Mouse (Mus musculus) adrenal gland, postnatal 4 days (tissue): ENCODE data around the gene Rtn4rl1. TPM values are rescaled to one million over a fixed set of nuclear protein-coding genes. Genes with fewer than 3 reads are reported as not detected.
A peak's percentile ranks its signal among the peaks of the same experiment; 100 is the strongest.
"Not testable (repeated sequence)": the region's sequence is repeated elsewhere in the genome, so short reads cannot be mapped to it uniquely, and the experiment has no call there.

Source experiments
- DNase-seq, 2 experiments: peaks; one replicate each; pipeline ENCODE4 v3.0.0; 2021 to 2022; ENCODE audit warnings: low spot score in 2 of 2, mixed read lengths in 2 of 2
- total RNA-seq, 2 experiments: library from RNA; stranded (reverse); gene quantifications; 2 replicates each; pipeline ENCODE4 v1.2.3; 2021

Gene Rtn4rl1
- total RNA-seq, 2 experiments from 2014 or later, result 33.3 to 33.8 TPM

DNA sequence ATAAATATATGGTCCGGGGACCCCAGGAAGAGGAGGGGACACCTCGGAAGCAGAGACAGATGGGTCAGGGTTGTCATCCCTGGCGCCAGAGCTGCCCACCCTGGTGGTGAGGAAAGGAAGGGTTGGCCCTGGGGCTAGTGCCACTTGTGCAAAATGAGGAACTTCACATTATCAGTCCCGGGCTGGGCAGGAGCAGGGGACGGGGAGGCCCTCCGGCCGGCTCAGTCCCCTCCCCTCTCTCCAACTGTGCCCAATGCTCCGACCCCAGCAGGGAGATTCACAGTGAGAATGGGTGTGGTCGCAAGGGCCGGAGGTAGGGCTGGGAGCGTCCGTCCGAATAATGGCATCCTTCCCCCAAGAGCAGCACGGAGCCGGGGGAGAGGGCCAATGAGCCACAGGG lies 28.8 kb upstream of the Rtn4rl1 start:
- DNase-seq, result no peak

DNA sequence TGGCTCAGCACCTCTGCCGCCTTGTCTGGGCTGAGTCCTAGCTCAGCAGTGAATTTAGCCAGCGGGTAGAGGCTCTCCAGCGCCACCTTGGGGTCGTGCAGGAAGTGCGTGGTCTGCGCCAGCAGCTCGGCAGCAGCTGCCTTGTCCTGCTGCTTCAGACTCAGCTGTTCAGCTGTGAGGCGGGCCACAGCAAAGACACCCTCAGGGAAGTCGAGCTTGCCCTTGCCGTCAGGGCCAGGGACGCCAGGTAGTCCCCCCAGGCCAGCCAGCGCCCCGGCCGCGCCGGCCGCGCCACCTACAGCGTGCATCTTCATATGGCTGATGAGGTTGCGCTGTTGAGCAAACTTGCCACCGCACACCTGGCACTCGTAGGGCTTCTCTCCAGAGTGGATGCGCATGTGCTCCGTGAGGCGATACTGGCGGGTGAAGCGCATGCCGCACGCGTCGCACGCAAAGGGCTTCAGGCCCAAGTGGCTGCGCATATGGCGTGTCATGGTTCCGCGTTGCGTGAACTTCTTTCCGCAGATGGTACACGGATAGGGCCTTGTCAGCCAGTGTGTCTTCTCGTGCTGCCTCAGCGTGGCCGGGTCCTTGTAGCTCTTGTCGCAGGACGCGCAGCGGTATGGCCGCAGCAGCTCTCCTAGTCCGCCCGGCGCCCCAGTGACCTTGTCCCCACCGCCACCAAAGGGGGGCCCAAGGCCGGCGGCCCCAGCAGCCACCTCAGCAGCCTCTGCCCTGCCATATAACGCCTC lies 28.0 kb upstream of the Rtn4rl1 start:
- peak; percentile 63 for DNase-seq

DNA sequence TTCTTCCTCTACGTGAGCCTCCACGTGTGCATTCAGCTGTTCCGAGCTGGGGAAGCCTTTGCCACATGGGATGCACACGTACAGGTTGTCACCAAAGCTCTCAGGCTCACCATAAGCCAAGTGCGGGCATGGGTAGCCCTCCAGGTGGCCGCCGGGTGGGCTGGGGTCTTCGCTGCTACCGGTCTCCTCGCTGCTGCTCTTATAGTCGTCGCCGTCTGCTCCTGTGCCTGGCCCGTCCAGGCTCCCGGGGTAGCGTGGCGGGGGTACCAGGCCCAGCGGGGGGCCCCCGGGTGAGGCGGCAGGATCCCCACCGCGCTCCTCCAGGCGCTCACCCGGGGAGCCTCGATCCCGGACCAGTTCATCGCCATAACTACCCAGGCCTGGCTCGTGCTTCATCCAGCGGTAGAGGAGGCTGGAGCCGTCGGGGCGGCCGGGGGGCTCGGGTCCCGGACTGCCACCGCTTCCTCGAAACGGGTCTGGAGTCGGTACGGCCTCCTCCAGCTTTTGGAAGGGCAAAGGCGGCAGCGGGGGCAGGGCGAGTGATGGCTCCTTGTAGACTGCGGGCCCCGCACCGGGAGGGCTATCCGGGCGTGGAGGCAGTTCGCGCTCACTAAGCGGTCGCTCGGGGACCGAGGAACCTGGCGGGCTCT lies 27.3 kb upstream of the Rtn4rl1 start:
- DNase-seq, result no peak

DNA sequence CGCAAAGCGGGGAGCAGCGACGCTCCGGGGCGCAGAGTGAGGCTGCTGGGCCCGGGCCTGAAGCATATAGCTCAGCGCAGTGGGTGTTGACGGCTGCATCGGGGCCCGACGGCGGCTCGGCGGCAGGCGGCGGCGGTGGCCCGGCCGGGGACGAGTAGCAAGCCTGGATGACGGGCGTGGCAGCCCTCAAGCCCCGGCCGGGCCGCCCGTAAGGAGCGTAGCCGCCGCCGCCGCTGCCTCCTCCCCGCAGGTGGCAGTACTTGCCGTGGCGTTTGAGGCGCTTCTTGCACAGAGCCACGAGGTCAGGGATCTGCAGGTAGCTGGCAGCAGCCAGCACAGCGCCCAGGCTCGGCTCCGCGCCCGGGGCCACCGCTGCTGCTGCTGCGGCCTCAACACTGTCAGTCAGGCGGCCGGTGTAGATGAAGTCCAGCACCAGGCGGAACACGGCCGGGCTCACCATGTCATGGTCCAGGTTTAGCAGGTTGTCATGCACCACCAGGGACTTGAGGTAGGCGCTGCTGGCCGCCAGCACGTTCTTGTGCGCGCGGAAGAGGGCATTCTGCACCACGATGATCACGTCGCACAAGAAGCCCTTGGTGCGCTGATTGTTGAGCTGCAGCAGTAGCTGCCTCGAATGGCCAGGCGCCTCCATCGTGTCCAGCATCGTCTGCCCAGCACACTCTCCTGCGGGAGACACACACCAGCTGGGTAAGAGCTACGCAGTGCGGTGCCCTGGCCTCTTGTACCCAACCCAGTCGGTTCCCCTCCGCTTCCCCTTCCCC lies 26.5 kb upstream of the Rtn4rl1 start:
- DNase-seq, result no peak

DNA sequence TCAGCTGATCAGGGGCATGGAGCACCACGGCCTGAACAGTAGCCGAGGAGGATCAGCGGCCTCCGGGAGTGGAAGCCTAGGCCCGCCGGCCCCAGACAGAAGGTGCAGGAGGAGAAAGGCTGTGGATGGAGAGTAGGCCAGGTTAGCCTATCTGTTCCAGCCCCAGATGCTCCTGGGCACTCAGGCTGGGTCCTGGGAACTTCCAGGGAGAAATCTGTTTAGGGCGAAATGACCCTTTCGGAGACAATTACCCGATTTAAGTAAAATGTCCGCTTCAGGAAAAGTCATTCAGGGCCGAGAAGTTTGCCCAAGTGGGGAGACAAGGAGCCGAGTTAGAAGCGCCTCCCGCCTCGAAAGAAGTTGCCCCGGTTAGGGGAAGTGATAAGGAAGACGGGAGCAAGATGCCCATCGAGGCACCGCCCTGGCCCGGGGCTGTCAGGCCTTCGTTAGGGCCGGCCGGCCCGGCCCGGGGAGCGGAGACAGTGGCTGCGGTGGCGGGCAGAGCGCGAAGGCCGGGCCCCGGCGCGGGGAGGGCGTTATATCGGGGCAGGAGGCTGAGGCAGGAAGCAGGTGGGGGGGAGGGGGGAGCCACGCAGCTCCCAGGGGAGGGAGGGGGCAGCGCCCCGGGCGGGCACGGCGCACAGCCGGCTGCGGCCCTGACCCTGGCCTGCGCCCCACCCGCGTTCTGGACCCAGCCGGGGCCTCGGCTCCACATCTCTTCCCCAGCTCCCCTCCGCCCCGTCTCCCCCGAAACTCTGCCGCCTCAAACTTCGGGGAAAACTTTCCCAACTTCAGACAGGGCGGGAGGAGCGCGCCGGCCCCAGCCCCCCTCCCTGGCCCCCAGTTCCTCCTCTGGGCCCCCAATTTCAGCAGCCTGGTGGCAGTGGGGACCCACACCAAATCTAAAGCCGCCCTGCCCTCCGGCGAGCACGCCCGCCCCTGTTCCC lies 25.7 kb upstream of the Rtn4rl1 start:
- peak in 1 of 2 experiments; percentile 4 for DNase-seq

DNA sequence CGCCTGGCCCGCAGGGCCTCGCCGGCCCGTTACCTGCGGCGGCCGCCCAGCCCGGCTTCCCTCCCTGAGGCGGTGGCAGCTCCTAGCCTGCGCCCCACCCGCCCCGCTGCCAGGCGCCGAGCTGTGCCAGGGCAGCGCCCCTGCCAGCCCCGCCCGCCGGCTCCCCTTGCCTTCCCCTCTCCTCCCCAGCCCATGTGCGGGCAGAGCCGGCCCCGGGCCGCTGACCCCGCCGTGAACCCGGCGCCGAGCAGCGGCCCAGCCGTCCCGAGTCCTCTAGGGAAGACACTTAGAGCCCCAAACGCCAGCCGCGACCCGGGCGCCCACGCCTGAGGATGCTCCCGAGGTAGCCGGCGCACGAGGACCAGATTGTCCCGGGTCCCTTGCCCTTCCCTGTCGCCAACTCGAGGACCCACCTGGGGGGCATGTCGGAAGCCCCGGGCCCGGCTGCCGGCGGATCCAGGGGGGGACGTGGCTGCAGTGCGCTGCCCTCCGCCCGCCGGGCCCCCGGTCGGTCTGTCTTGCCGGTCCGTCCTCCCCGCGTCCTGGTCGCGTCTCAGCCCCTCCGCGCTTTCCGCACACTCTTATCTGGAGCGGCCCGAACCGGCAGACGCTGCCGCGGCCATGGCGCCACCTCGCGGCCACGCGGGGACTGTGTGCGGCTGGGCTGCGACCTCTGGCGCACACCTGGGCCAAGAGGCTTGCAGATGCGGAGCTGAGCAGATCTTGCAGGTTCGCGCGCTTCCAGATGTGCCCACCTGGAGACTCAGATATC lies 24.8 kb upstream of the Rtn4rl1 start:
- DNase-seq, result peak; percentile 72 to 78

DNA sequence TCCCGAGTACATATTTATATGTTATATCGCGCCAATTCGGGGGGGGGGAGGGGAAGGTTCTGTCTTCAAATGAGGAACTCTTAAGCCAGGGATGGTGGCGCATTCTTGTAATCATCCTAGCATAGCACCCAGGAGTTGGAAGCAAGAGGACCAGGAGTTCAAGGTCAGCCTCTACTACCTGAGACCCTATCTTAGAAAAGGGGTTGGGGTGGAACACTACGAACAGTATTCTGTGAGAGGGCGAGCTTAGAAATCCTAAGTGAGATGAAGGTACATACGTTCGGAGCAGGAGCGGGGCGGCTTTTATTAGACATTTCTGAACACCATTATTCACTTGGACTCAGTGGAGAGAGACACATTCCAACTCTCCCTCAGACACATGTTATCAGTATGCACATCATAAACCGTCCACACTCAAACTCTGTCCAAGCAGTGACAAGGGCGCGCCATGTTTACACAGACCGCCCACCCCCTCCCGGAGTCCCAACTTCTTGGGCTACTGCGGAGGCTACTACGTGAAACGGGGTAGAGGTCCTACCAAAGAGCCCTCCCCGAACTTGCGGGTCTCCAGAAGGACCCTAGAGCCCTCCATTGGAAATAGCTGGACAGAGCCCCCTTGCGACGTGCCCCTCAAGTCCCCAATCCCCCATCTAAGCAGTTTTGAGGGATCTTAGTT lies 24.0 kb upstream of the Rtn4rl1 start, which contains the start of gene Hic1:
Hic1 (minus strand) TSS at position 115 of the 676 bp plus-strand sequence.
- DNase-seq, result no peak

DNA sequence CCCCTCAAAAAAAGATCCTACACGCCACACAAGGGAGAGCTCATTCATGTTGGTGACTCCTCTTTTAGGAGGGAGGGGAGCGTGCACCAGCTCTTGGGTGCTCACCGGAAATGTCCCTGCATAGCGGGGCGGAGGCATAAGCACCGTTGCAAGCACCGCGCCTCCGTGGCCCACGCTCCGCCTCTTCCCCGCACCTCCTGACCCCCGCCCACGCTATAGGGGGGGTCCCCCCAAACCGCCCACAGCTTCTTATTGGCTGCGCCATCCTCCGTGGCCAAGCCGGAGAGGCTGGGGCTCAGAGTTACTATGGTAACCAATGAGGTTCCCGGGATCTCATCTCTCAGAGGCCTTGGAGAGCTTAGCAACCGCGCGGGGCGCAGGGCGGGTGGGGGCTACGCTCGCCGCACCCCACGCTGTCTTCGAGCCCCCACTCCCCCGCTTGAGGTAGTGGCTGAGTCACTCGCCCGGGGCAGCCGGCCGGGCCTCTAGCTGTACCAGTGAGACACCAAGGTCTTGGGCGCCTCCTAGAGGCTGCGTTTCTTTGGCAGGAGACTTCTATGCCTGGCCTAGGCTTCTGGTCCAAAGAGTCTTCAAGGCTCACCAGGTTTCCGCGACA lies 23.3 kb upstream of the Rtn4rl1 start:
- DNase-seq, result peak; percentile 68 to 82

DNA sequence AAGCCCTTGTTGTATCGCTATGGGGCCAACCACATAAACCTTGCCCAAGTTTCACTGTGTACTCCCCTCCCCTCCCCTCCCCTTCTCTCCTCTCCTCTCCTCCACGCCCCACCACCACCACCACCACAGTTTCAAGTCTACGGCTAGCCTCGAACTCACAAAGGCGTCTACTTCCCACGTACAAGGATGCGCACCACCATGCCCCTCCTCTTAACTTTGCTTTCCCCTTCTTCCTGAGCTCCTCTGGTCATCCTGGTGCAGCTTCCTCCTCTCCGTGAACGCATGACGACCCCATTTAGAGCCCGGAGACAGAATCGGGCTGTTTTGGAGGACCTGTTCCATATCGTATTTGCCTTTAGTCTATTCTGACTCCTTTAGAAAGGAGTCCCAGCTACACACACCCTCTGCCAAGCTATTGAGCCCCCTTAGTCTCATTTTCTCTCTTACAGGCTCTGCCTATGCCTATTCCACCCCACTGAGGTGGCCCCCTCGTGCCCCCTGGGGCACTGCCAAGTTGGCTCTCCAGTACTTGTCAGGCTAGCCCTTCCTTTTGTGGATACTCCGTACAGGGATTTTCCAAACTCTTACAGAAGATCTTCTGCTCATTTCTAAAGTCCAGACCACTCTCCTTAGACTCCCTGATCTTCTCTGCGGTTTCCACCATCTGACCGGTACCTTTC lies 22.3 kb upstream of the Rtn4rl1 start:
- DNase-seq, result no peak

DNA sequence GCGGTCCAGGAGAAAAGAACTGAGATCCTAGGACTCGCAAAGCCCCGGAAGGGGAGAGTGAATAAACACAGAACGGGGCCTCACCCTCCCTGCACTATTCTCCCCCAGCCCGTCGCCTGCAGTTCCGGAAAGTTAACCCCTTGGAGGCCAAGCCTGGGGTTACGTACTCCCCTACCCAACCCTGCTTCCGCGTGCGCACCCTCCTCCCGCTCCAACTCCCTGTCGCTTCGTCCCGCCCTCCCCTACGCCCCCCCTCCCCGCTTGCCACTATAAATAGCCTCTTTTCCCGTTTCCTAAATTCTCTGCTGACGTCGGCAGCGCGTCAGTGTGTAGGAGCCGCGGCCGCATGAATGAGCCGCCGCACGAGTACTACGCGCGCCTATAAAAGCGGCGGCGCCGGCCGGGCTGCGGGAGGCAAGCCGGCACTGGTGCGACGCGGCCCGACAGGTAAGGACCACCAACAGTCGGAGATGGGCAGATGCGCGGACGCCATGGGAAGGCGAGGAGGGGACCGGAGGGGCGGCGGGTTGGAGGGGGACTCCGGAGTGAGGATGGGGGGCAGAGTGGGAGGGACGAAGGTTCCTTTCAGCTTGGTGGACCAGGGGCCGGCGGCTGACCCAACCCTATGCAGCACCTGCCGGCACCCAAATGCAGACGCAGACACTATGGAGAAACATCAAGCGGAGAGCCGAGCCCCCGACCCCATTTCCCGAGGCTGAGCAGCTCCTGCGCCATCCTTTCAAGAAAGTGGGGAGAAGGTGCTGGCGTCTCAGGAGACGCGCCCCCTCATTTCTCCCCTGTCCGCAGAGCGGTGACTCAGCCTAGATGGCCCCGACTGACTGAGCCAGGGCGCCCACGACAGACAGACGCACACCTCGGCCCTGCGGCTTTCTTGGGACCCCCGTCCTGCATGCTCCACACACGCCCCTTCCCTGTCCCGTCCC lies 21.2 kb upstream of the Rtn4rl1 start:
- no peak for DNase-seq

DNA sequence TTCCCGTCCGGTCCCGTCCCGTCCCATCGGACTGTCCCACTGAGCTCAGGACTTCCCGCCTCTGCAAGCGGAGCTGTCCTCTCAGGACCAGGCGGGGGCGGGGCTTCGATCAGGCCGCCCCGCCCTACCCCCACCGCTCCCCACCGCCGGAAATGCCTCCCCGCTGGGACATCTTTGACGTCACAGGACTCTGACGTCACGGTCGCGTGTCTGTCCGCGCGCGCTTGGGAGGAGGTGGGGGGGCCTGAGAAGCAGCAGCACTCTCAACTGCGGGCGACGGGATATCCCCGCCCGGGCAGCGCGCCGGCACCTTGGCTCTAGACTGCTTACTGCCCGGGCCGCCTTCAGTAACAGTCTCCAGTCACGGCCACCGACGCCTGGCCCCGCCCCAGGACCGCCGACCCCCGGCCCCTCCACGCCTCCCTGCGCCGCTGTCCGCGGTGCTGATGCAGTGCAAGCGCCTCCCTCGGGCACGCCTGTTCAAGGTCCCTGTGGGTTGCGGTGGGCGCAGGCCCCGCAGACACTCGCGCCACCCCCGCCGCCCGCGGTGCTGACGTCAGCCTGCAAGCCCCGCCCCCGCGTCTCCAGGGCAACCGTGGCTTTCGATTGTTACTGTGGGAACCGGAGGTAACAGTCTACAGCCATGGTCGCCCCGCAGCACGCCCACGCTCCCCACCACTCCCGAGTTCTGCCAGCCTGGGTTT lies 20.3 kb upstream of the Rtn4rl1 start:
- peak; percentile 76 to 83 for DNase-seq

DNA sequence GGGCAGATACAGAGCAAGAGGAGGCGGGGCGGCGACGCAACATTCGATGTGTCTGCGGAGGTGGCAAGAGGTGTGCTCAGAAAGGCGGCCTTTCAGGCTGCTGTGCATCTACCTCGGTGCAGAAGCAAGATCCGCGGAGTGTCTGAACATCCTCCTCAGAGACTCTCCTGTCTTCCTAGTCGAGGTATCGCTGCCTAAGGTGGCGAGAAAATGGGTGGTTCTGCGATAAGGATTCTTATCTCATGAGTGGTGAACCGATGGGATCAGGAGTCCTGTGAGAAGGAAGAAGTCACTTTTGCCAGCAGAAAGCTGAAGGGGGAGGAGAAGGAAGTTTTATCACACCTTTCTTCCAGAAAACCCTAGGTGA lies 19.8 kb upstream of the Rtn4rl1 start:
- no peak for DNase-seq

DNA sequence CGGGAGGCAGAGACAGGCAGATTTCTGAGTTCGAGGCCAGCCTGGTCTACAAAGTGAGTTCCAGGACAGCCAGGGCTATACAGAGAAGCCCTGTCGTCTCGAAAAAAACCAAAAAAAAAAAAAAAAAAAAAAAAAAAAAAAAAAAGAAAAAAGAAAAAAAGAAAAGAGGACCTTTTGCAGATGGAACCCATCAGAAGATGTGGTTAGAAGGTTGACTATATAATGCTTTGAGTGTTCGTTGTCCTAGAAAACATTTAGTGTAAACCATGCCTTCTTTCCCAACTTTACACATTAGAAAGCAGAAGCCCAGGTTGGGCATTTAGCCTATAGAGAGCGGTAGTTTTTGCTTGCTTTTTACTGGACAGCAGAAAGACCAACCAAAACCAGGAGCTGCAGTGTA lies 19.0 kb upstream of the Rtn4rl1 start:
- not testable (repeated sequence) for DNase-seq

DNA sequence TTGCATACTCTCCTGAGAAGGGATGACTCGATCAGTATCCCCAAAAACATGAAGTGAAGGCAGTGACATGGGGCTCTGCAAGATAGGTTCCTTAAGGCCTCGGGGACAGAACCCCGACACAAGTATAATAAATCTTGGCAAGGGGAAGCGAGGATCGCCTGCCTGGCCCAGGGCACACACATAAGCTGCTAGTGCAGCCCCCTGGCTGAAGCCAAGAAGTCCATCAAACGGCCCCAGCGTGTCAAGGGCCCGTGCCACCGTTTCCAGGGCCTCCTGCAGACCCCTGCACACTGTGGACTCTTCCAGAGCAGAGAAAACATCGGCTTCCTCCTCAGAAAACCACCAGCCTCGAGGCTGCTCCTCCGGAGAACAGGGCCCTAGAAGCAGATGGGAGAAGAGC lies 15.6 kb upstream of the Rtn4rl1 start:
- DNase-seq, result no peak

DNA sequence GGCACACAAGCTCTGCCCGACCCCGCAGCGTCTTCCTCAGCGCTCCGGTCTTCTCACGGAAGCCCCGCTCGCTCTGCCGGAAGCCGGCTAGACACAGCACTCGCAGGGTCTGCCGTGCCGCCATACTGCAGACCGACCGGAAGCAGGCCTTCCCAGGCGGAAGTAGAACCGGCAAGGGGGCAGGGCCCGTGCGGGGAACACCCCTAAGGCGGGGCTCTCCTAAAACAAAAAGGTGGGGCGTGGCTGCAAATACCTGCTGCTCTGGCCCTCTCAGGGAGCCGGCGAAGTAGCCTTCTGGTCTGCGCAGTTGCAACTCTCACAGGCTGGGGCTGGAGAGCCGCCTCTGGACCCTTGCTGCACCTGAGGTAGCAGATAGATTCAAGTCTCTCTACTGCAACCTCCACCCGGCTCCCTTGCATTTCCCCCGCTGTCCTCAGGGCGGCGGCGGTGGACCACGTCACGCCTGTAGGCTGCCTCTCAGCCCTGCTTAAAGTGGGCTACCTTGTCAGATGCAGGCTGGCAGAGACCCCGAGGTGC lies 14.8 kb upstream of the Rtn4rl1 start, which contains the start of gene Ovca2:
Ovca2 (minus strand) TSS at position 164 of the 537 bp plus-strand sequence.
- DNase-seq, result peak; percentile 67 to 84

DNA sequence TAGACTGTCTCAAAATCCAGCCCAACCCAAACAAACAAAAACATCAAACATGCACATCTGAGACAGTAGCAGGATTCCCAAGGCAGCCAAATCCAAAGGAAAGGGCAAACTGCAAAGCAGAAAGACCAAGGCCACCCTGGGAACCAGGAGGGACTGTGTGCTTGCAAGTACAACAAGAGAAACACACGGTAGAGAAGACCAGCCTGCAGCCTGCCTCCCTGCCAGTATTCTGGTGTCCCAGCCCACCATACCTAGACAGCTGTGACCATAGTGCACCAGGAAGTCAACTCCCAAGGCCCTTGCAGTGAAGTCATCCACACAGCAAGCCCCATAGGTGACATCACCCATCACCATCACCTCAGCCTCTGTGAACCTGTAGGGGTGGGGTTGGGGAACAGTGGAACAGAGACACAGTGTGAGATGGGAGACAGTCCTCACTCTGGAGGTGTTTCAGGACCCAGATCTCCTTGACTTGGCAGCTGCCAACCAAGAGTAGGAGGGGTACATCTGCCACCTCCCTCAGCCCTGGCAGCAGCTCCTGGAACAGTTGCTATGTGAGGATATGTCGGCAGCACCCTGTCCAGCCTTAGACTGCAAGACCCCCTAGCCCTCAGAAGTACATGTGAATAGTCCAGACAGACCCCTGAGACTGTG lies 9.5 kb upstream of the Rtn4rl1 start:
- DNase-seq, result no peak
